Mouse (Mus musculus) T-helper 2 cell (primary cell): Measurements from ENCODE around the gene 4931408C20Rik.

Source experiments
- in situ Hi-C: fragments of 300-600 bp; cut with MboI, MseI; formaldehyde crosslinking; loops from one replicate; pipeline ENCODE4 v1.15.1; 2025; ENCODE audit warnings: high pct_unique_total_duplicates

The 4931408C20Rik gene

DNA sequence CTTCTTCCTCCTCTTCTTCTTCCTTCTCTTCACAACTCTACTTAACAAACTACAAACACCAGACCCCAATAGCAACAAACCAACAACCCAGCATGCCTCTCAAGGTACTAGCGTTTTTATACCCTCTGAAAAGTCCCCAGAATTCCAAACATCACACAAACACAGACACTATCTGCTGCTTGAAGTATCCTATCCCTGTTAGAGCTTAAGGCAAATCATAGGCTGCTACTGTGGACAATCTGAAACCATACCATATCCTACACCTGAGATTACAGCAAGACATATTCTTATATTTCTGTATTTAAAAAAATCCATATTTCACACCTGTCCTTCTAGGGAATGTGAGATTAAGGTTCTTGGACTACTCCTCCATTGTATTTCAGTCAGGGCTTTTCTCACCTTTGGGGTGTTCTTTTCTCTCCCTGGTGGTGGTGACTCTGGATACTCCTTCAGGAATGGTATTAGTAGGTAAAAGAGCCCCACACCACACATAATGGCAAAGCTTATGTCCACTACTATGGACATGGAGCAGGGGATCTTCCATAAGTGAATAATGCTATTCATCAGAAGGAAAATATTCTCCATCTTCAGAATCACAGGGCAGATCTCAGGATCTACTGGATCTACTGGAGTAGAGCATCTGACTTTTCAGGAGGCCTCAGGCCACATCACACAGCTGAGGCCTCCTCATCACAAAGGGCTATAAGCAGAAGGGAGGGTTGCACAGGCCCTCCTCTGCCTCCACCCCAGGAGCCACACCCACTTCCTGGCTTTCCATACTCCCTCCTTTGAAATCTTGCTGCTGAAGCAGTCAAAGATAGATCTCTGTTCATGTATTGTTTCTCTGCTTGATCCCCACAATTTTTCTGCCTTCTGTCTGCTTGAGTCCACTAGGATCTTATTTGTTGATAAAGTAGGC is at the start of gene 4931408C20Rik:
Gene 4931408C20Rik (minus strand): TSS at position 619 of the 919 bp plus-strand sequence.
- in situ Hi-C loops = no loop called here

- in situ Hi-C loops = no loop called here
Measured at GRCm38 (mm10) chr1:26687926-26688325, 666 bp upstream of the 4931408C20Rik start.

GRCm38 (mm10) chr1:26685952-26686693 is 1.1 kb downstream of the 4931408C20Rik start:
- in situ Hi-C loops = no loop called here

DNA sequence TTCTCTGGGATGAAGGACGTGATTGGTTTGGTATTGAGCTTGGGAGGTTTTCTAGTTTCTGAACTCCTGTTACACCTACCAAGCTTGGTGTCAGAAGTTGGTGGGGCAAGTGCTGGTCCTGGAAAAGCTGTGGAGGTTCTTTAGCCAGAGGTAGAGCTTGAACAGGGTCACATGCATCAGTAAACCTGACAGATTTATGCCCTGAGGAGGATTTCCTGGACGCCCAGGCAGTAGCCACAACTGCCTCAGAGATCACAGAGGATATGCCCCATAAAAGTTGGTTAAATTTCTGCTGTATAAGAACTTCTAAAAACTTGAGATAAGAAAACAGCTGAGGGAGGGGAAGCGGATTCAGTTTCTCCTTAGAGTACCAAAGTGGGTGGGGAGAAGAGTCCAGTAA is 1.9 kb downstream of the 4931408C20Rik start:
- in situ Hi-C loops = no loop called here

GRCm38 (mm10) chr1:26649704-26650388 is 37.4 kb downstream of the 4931408C20Rik start:
- in situ Hi-C loops = no loop called here

GRCm38 (mm10) chr1:26636051-26636450 is 51.2 kb downstream of the 4931408C20Rik start:
- in situ Hi-C loops = no loop called here
